Mouse (Mus musculus) embryonic facial prominence, embryonic 15.5 days (tissue): ENCODE data around the gene Add1. TPM values are rescaled to one million over a fixed set of nuclear protein-coding genes. Genes with fewer than 3 reads are reported as not detected.
A peak's percentile ranks its signal among the peaks of the same experiment; 100 is the strongest.
"Not testable (repeated sequence)": the region's sequence is repeated elsewhere in the genome, so short reads cannot be mapped to it uniquely, and the experiment has no call there.

Experiments
- ATAC-seq: fragments of 200-750 bp; cut with Nextera tagmentation; 2 replicates; pipeline ENCODE4 v1.8.0; 2017; ENCODE audit warnings: low read depth, moderate TSS enrichment; ENCODE audit not compliant: insufficient number of reproducible peaks, low FRiP score, low TSS enrichment
- H3K27ac ChIP-seq: fragments of 300-500 bp; sonication (generic); replicated peaks from 2 replicates; pipeline ENCODE4 v1.5.1; 2015; ENCODE audit warnings: mild to moderate bottlenecking, inconsistent platforms
- H3K27me3 ChIP-seq: fragments of 300-500 bp; sonication (generic); 2 replicates; pipeline ENCODE4 v1.6.1; 2015; ENCODE audit warnings: inconsistent platforms
- H3K36me3 ChIP-seq: fragments of 300-500 bp; sonication (generic); 2 replicates; pipeline ENCODE4 v1.6.1; 2015; ENCODE audit warnings: mild to moderate bottlenecking, inconsistent platforms
- H3K4me1 ChIP-seq: fragments of 300-500 bp; sonication (generic); 2 replicates; pipeline ENCODE4 v1.6.1; 2015; ENCODE audit warnings: inconsistent platforms
- H3K4me2 ChIP-seq: fragments of 300-500 bp; sonication (generic); replicated peaks from 2 replicates; pipeline ENCODE4 v1.6.1; 2015; ENCODE audit warnings: mild to moderate bottlenecking, inconsistent platforms
- H3K4me3 ChIP-seq: fragments of 300-500 bp; sonication (generic); replicated peaks from 2 replicates; pipeline ENCODE4 v1.5.1; 2015; ENCODE audit warnings: mild to moderate bottlenecking, inconsistent platforms
- H3K9ac ChIP-seq: fragments of 300-500 bp; sonication (generic); 2 replicates; pipeline ENCODE4 v1.6.1; 2015; ENCODE audit warnings: inconsistent platforms
- H3K9me3 ChIP-seq: fragments of 300-500 bp; sonication (generic); replicated peaks from 2 replicates; pipeline ENCODE4 v1.6.1; 2016; ENCODE audit warnings: inconsistent platforms
- WGBS: fragments of 180-500 bp; shearing (Covaris S2); methylation state at CpG from one replicate; pipeline ENCODE4 v1.1.7; 2015; 5-methylcytosine and 5-hydroxymethylcytosine counted together
- polyA plus RNA-seq: library from polyadenylated mRNA; unstranded; fragments of >200 nt; fragmentation: Nextera tagmentation; extraction: Ambion mirVana; gene quantifications from 2 replicates; pipeline ENCODE4 v1.2.1, GENCODE M21; 2015

The Add1 gene
- polyA plus RNA-seq, 1 experiment from 2014 or later = 190 TPM

DNA sequence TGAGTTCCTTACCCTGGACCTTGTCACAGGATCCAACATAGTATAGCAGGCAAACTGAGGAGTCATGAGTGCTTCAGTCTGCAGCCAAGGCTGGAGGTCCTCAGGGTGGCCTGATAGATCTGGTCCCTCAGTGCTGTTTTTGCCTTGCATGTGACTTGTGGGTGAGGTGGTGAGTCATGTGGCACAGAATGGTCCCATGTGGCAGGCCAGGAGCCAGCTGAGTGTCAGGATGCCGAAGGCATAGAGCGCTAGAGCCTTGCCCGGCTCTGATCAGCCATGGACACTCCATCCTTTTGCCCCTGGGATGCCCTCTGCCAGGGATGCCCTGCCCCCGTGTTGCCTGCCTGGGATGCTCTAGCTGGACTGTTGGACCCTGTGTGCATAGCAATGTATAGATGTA is 21.6 kb upstream of the Add1 start:
- no peak overlapping the region for H3K4me2 ChIP-seq
- 85% methylated on average over 4 of the region's 4 CpGs for WGBS

DNA sequence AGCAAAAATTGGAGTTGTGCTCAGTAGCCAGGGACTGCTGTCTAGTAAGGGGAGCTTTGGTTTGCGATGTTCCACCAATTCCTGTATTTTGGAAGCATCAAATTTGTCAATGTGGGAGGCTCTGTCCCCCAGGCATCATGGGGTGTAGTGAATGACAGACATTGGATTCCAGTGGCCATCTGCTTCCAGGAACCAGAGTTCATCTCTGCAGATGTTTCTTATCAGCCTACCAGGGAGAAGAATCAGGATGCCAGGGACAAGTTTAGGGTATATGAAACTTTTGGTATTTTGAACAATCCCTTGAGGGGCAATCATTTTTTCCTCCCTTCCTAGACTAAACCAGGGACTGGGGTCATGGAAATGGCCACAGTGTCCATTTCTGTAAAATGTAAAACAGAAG is 9.6 kb upstream of the Add1 start:
- H3K36me3 ChIP-seq = peaks cover 43% of the 10 kb centered on the region
- 80% methylated on average over 1 of the region's 1 CpGs for WGBS
- no peak for ATAC-seq
- no peaks in the 10 kb centered on the region for H3K27me3 ChIP-seq
- peaks cover 7% of the 10 kb centered on the region; the same call in 1 of the 2 replicates for H3K4me1 ChIP-seq
- H3K27ac ChIP-seq = no peak overlapping the region
- no peaks in the 10 kb centered on the region for H3K9me3 ChIP-seq
- H3K9ac ChIP-seq = no peak overlapping the region
- H3K4me3 ChIP-seq = no peak overlapping the region
- H3K4me2 ChIP-seq = no peak overlapping the region

More for the DNA sequence above, 21.6 kb upstream of the Add1 start:
- no peak overlapping the region for H3K9ac ChIP-seq
- H3K36me3 ChIP-seq = peaks cover 44% of the 10 kb centered on the region
- H3K27ac ChIP-seq = no peak overlapping the region
- peaks cover 15% of the 10 kb centered on the region for H3K4me1 ChIP-seq
- H3K4me3 ChIP-seq = no peak overlapping the region
- no peaks in the 10 kb centered on the region for H3K9me3 ChIP-seq
- H3K27me3 ChIP-seq = no peaks in the 10 kb centered on the region
- 0 out of 2 replicates have a peak, but pooled peaks have one; percentile 12 for ATAC-seq

DNA sequence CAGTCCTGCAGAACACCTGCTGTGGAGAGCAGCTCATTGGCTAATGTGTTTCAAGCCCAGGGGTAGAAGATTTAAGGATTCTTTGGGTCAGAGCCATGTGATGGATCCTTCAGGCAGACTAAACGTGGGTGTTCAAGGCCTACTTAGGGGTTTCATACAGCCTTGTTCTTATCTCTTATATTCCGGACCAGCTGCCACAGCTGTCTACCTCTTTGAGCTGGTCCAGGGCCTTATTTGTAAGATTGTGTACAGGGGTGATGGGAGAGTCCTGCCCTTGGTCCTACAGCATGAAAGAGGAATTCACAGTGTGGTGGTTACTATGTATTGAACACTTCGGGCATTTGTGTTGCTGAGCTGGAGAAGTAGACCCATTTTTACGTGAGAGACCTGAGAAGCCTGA is 9.2 kb upstream of the Add1 start:
- 81% methylated on average over 4 of the region's 4 CpGs for WGBS
- peaks cover 7% of the 10 kb centered on the region; the same call in 1 of the 2 replicates for H3K4me1 ChIP-seq
- no peak overlapping the region for H3K4me3 ChIP-seq
- no peak overlapping the region for H3K27ac ChIP-seq
- H3K4me2 ChIP-seq = no peak overlapping the region
- H3K27me3 ChIP-seq = no peaks in the 10 kb centered on the region
- no peak overlapping the region for H3K9ac ChIP-seq
- no peaks in the 10 kb centered on the region for H3K9me3 ChIP-seq
- peaks cover 39% of the 10 kb centered on the region for H3K36me3 ChIP-seq
- ATAC-seq = no peak

DNA sequence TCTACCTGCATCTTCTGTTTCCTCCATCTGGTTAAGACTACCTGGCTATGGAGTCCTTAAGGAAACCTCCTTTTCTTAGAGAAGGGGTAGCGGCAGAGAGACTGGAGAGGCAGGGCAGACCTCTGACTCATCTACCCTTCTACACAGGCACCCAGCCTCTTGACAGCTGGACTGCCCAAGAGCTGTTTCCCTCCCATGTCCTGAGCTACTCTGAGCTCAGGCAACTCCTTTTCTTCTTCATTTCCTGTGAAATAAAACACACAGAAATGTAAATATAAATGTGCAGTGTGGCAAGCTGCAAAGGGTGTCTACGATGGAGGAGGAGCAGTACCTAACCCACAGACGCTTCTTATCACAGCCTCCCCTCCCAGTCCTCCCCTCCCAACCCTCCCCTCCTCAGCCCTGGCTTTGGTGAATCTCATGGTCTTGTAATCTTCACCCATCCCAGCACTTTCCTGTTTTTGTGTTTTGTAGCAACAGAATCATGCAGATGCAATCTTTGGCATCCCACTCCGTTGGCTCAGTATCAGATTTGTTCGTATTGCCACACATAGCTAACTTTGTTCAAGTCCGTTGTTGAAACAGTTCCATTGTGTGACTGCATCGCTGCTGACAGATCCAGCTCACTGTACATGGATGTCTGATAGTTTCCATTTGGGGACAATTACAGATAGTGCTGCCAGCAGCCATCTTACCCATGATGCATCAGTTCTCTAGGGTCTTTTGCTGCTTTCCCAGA is 7.8 kb upstream of the Add1 start:
- peaks cover 26% of the 10 kb centered on the region for H3K36me3 ChIP-seq
- peak overlapping the region; percentile 81 for H3K27ac ChIP-seq
- H3K4me2 ChIP-seq = no peak overlapping the region
- ATAC-seq = peak; percentile 49; the same call in 1 of the 2 replicates
- 47% methylated on average over 7 of the region's 7 CpGs for WGBS
- peaks cover 7% of the 10 kb centered on the region; the same call in 1 of the 2 replicates for H3K4me1 ChIP-seq
- H3K4me3 ChIP-seq = no peak overlapping the region
- no peak overlapping the region; the same call in 1 of the 2 replicates for H3K9ac ChIP-seq
- H3K9me3 ChIP-seq = no peaks in the 10 kb centered on the region
- no peaks in the 10 kb centered on the region for H3K27me3 ChIP-seq

DNA sequence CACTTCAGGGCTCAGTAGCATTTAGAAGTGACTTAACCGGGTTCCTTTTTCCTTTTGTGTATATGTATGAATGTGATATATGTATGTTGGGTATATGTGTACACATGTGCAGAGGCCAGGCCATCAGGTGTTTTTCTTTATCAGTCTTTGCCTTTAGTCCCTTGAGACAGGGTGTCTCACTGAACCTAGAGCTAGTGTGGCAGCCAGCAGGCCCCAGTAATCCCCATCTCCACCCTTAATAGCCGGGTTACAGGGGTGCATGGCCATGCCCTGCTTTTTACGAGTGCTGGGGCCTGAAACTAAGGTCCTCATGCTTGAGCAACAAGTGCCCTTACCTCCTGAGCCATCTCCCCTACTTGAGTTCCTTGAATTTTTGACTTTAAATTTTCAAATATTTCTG is 1.9 kb upstream of the Add1 start:
- Histone ChIP-seq H3K4me1 (peaks cover 12% of the 10 kb centered on the region), H3K9me3 (no peaks in the 10 kb centered on the region), H3K4me3 (no peak overlapping the region), H3K36me3 (no peaks in the 10 kb centered on the region), H3K27me3 (no peaks in the 10 kb centered on the region), H3K4me2 (no peak overlapping the region), H3K9ac (no peak overlapping the region), H3K27ac (no peak overlapping the region)
- 70% methylated on average over 3 of the region's 3 CpGs for WGBS
- no peak for ATAC-seq

DNA sequence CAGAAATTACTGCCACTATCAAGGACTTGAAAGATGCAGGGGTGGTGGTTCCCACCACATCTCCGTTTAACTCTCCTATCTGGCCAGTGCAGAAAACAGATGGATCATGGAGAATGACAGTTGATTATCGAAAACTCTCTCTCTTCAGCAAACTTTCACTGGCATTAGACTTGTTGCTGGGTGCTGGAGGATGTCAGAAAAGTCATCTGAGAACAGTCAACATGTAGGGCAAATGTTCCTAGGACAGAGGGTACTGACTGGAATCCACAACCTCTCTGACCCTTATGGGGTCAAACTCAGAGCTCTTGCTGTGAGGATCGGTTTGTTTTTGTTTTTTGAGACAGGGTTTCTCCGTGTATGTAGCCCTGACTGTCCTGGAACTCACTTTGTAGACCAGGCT is 896 bp upstream of the Add1 start:
- 50% methylated on average over 4 of the region's 4 CpGs for WGBS
- peak overlapping the region; percentile 63 for H3K4me2 ChIP-seq
- not testable (repeated sequence) for H3K36me3 ChIP-seq, H3K9me3 ChIP-seq, H3K9ac ChIP-seq, H3K27me3 ChIP-seq, ATAC-seq
- peaks cover 12% of the 10 kb centered on the region for H3K4me1 ChIP-seq
- peak overlapping the region; percentile 90; the same call in 1 of the 2 replicates for H3K27ac ChIP-seq
- H3K4me3 ChIP-seq = peak overlapping the region; percentile 94

DNA sequence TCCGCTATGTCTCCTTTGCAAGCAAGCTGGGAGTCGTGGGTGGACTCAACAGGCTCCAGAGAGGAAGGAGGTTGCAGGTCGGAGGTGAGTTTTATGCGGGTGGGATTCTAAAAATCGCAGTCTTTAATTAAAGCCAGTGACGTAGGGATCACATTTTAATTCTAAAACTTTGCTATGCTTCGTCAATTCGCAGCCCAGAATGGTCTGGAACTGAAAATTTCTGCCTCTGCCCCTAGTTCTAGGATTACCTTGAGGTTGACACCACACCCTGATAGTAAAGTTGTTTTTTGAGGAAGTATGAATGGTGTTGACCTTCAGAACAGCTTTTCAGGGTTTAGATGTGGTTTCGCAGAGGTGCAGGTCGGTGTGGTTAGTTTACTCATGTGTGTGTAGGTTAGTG is 1.3 kb downstream of the Add1 start:
- 23% methylated on average over 10 of the region's 10 CpGs for WGBS
- ATAC-seq = no peak
- Histone ChIP-seq H3K4me2 (peak overlapping the region; percentile 63), H3K4me1 (peaks cover 12% of the 10 kb centered on the region), H3K9me3 (no peaks in the 10 kb centered on the region), H3K9ac (peak overlapping the region; percentile 97), H3K27ac (peak overlapping the region; percentile 90; the same call in 1 of the 2 replicates), H3K4me3 (peak overlapping the region; percentile 94), H3K27me3 (no peaks in the 10 kb centered on the region), H3K36me3 (no peaks in the 10 kb centered on the region)

DNA sequence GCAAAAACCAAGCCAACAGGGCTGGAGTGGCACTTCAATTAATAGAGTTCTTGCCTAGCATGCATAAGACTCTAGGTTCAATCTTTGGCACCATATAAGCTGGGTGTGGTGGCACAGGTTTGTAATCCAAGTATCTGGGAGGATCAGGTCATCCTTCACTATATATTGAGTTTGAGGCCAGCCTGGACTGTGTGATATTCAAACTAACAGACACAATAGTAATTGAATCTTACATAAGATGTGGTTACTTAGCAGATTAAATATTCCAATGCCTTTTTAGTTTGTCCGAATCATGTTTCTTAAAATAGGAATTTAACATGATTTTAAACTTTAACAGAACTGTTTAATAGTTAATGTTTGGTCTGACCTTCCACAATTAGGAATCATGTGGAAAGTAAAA is 2.8 kb downstream of the Add1 start:
- WGBS = 84% methylated on average over 1 of the region's 1 CpGs
- H3K4me3 ChIP-seq = no peak overlapping the region
- H3K4me2 ChIP-seq = no peak overlapping the region
- peaks cover 12% of the 10 kb centered on the region for H3K4me1 ChIP-seq
- H3K9me3 ChIP-seq = no peaks in the 10 kb centered on the region
- H3K27ac ChIP-seq = no peak overlapping the region
- ATAC-seq = no peak
- no peaks in the 10 kb centered on the region for H3K36me3 ChIP-seq
- no peaks in the 10 kb centered on the region for H3K27me3 ChIP-seq
- no peak overlapping the region for H3K9ac ChIP-seq

DNA sequence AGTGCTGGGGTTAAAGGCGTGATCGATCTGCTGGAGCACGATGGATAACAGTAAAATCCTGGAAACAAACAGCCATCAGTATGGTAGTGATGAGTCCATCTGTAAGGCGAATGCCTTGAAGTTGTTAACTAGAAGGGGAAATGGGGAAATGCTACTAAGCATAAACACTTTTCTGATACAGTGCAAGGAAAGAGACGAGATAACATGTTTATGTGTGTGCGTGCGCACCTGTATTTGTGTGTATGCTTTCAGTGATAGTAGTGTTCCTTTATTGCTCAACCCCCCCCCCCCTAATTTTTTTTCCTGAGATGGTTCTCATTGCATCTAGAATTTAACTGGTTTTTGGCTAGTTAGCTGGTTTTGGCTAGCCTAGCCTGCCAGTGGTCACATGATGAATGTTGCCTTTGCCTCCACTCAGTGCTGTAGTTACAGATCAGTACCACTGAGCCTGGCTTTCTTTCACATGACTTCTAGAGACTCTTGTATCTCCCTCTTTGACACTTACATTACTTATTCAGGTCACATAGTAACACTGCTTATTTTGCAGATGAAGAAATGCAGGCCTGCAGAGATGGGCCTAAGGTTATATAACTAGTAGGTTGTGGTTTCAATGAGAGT is 4.7 kb downstream of the Add1 start:
- H3K4me3 ChIP-seq = no peak overlapping the region
- ATAC-seq = no peak
- WGBS = 95% methylated on average over 7 of the region's 7 CpGs
- H3K27ac ChIP-seq = no peak overlapping the region
- no peaks in the 10 kb centered on the region for H3K36me3 ChIP-seq
- no peak overlapping the region for H3K9ac ChIP-seq
- H3K9me3 ChIP-seq = no peaks in the 10 kb centered on the region
- no peak overlapping the region for H3K4me2 ChIP-seq
- H3K4me1 ChIP-seq = peaks cover 17% of the 10 kb centered on the region
- H3K27me3 ChIP-seq = no peaks in the 10 kb centered on the region

DNA sequence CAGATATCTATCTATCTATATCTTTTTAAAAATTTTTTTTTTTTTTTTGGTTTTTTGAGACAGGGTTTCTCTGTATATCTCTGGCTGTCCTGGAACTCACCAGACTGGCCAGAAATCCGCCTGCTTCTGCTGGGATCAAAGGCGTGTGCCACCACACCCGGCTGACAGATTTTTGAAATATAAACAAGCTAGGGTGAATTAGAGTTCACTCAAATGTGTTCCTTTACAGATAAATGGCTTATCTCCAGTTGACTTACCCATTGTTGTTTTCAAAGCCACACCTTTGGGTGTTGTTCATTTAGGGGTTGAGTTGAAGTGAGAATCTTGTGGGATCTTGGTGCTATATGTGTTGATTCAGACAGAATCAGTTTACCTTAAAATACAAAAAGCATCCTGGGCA is 5.9 kb downstream of the Add1 start:
- no peak overlapping the region for H3K27ac ChIP-seq
- no peaks in the 10 kb centered on the region for H3K36me3 ChIP-seq
- H3K9ac ChIP-seq = no peak overlapping the region
- no peaks in the 10 kb centered on the region for H3K9me3 ChIP-seq
- no peak overlapping the region for H3K4me2 ChIP-seq
- H3K4me1 ChIP-seq = peaks cover 17% of the 10 kb centered on the region
- ATAC-seq = no peak
- no peak overlapping the region for H3K4me3 ChIP-seq
- 78% methylated on average over 3 of the region's 3 CpGs for WGBS
- H3K27me3 ChIP-seq = no peaks in the 10 kb centered on the region

DNA sequence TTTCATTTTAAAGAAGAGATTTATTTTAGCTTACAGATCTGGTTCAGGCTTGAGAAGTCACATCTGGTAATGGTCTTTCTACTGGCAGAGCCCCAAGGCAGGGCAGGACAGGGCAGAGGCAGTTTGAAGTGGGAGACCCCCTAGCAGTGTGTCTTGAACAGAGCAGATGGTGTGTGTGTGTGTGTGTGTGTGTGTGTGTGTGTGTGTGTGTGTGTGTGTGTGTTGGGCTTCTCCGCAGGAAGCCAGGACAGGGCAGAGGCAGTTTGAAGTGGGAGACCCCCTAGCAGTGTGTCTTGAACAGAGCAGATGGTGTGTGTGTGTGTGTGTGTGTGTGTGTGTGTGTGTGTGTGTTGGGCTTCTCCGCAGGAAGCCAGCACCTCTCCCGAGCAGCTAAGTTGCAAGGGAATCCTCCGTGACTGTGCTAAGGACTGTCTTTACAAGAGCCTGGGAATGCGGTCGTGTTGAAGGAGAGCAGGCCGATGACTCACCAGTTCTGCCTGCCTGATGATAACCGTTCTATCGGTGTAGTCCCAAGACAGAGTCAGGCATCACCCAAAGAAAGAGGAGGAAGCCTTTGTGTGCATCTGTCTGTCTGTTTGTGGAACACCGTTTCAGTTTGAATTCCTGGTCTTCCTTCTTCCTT is 8.3 kb downstream of the Add1 start:
- not testable (repeated sequence) for H3K36me3 ChIP-seq, H3K27me3 ChIP-seq, H3K4me2 ChIP-seq, H3K4me1 ChIP-seq, H3K9me3 ChIP-seq, H3K9ac ChIP-seq, H3K4me3 ChIP-seq
- peak overlapping the region; percentile 63 for H3K27ac ChIP-seq
- ATAC-seq = peak; percentile 83
- WGBS = 20% methylated on average over 10 of the region's 10 CpGs
